Mouse (Mus musculus): ENCODE data around the gene Abo.

Abo gene

GRCm38 (mm10) chr2:26862856-26863255, 1.9 kb downstream of the Abo start:
- DNase-seq, result no peak

GRCm38 (mm10) chr2:26847706-26848105, 17.1 kb downstream of the Abo start:
- DNase-seq, result peak; percentile 48 to 49

GRCm38 (mm10) chr2:26832478-26832877, 32.3 kb downstream of the Abo start:
- no peak for DNase-seq

- DNase-seq, result no peak
Observed at GRCm38 (mm10) chr2:26828047-26828446, 36.7 kb downstream of the Abo start.

GRCm38 (mm10) chr2:26827261-26827975, 37.4 kb downstream of the Abo start:
- no peak for DNase-seq

All from cerebellum, postnatal 10 days (tissue).